Mouse (Mus musculus): ENCODE measurements around the gene Sphk2. TPM values are rescaled to one million over a fixed set of nuclear protein-coding genes. Genes with fewer than 3 reads are reported as not detected.
A peak's percentile ranks its signal among the peaks of the same experiment; 100 is the strongest.

Sphk2 gene
- polyA plus RNA-seq, 1 experiment from 2014 or later: 13.9 TPM

- H3K27me3 ChIP-seq (ENCODE audit: control insufficient read depth, insufficient read depth, low read depth, low read length): no peaks in the 10 kb centered on the region
- H3K4me2 ChIP-seq (ENCODE audit: low read depth, low read length): peak overlapping the region; percentile 96
- peak overlapping the region; percentile 72 for H3K27ac ChIP-seq (ENCODE audit: low read length)
- H3K9me3 ChIP-seq (replicated peaks; ENCODE audit: control insufficient read depth, low read length): no peaks in the 10 kb centered on the region
- peaks cover 35% of the 10 kb centered on the region for H3K36me3 ChIP-seq (ENCODE audit: control insufficient read depth, insufficient read depth)
- peak overlapping the region; percentile 83 for H3K9ac ChIP-seq (ENCODE audit: low read depth, low read length)
- peaks cover 60% of the 10 kb centered on the region for H3K4me1 ChIP-seq (ENCODE audit: control insufficient read depth, low read depth, low read length)
- ATAC-seq (ENCODE audit: low read depth): no peak
- H3K4me3 ChIP-seq (ENCODE audit: low read depth, low read length): peak overlapping the region; percentile 87
- 45% methylated on average over 19 of the region's 19 CpGs for WGBS (ENCODE audit: insufficient replicate concordance)
Observed at GRCm38 (mm10) chr7:45715741-45716459, 1.9 kb downstream of the Sphk2 start.

DNA sequence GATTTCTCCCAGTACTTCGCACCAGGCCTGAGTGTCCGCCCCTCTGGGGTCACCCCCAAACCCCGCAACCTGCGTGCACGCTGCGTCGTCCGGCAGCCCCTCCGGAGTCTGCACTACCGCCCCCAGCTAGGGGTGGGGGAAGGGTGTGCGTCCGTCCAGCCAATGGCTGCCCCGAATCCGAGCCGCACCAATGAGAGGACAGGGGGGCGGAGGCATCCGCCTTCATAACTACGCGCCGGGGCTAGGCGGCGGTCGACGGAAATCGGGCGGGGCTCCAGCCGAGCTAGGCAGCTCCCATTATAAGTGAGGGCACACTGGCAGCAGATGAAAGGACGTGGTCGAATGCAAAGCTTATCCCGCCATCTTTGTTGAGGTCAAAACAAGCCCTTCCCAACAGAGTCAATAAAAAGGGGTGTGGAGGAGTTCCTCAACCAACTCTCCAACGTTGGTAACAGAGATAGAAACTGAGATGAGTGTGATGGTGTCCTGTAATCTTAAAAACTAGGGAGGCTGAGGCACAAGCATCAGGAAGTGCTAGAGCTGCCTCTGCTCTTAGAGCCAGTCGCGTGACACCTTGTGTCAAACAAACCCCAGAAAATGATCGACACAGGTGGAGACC lies 2.6 kb downstream of the Sphk2 start, which contains the start of gene Rpl18:
Rpl18 (plus strand) TSS at position 368 of the 619 bp plus-strand sequence.
- peak within 1 kb of the TSS; percentile 87 for H3K4me3 ChIP-seq (ENCODE audit: low read depth, low read length)
- H3K27ac ChIP-seq (ENCODE audit: low read length): peak within 1 kb of the TSS; percentile 72
- peak; percentile 89 for ATAC-seq (ENCODE audit: low read depth)
- H3K4me1 ChIP-seq (ENCODE audit: control insufficient read depth, low read depth, low read length): peaks cover 58% of the 10 kb centered on the region
- peaks cover 28% of the 10 kb centered on the region for H3K36me3 ChIP-seq (ENCODE audit: control insufficient read depth, insufficient read depth)
- H3K27me3 ChIP-seq (ENCODE audit: control insufficient read depth, insufficient read depth, low read depth, low read length): no peaks in the 10 kb centered on the region
- WGBS (ENCODE audit: insufficient replicate concordance): 6% methylated on average over 32 of the region's 34 CpGs
- H3K4me2 ChIP-seq (ENCODE audit: low read depth, low read length): peak within 1 kb of the TSS; percentile 96
- H3K9me3 ChIP-seq (replicated peaks; ENCODE audit: control insufficient read depth, low read length): no peaks in the 10 kb centered on the region
- peak within 1 kb of the TSS; percentile 83 for H3K9ac ChIP-seq (ENCODE audit: low read depth, low read length)

DNA sequence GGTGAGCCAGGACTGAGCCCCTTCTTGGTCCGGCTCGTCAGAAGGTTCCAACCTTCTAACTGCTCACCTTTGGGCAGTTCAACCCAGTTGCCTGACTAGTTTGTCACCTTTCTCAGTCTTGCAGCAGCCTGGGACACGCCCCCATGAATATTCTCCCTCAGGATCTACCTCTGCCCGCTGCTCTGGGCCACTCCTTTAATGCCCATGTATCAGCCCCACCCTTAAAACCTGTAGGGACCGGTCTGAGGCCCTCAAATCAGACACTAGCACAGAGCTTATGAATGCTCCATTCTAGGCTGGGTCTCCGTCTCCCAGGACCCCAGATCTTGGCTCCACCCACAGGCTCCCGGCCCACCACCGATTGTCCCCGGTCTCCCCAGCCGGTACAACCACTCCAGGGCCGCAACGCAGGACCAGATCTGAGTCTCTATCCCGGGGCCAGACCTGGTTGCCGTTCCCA lies 3.1 kb downstream of the Sphk2 start:
- peak overlapping the region; percentile 87 for H3K4me3 ChIP-seq (ENCODE audit: low read depth, low read length)
- peaks cover 54% of the 10 kb centered on the region for H3K4me1 ChIP-seq (ENCODE audit: control insufficient read depth, low read depth, low read length)
- peak overlapping the region; percentile 70 for H3K27ac ChIP-seq (ENCODE audit: low read length)
- 8% methylated on average over 14 of the region's 14 CpGs for WGBS (ENCODE audit: insufficient replicate concordance)
- H3K4me2 ChIP-seq (ENCODE audit: low read depth, low read length): peak overlapping the region; percentile 96
- peak; percentile 33 for ATAC-seq (ENCODE audit: low read depth)
- H3K9ac ChIP-seq (ENCODE audit: low read depth, low read length): peak overlapping the region; percentile 74
- H3K27me3 ChIP-seq (ENCODE audit: control insufficient read depth, insufficient read depth, low read depth, low read length): no peaks in the 10 kb centered on the region
- H3K9me3 ChIP-seq (replicated peaks; ENCODE audit: control insufficient read depth, low read length): no peaks in the 10 kb centered on the region
- peaks cover 24% of the 10 kb centered on the region for H3K36me3 ChIP-seq (ENCODE audit: control insufficient read depth, insufficient read depth)

GRCm38 (mm10) chr7:45713881-45714520 lies 3.8 kb downstream of the Sphk2 start:
- no peak for ATAC-seq (ENCODE audit: low read depth)
- peaks cover 19% of the 10 kb centered on the region for H3K36me3 ChIP-seq (ENCODE audit: control insufficient read depth, insufficient read depth)
- peaks cover 47% of the 10 kb centered on the region for H3K4me1 ChIP-seq (ENCODE audit: control insufficient read depth, low read depth, low read length)
- H3K9ac ChIP-seq (ENCODE audit: low read depth, low read length): peak overlapping the region; percentile 74
- H3K4me2 ChIP-seq (ENCODE audit: low read depth, low read length): peak overlapping the region; percentile 96
- H3K9me3 ChIP-seq (replicated peaks; ENCODE audit: control insufficient read depth, low read length): no peaks in the 10 kb centered on the region
- H3K27me3 ChIP-seq (ENCODE audit: control insufficient read depth, insufficient read depth, low read depth, low read length): no peaks in the 10 kb centered on the region
- peak overlapping the region; percentile 70 for H3K27ac ChIP-seq (ENCODE audit: low read length)
- 73% methylated on average over 6 of the region's 6 CpGs for WGBS (ENCODE audit: insufficient replicate concordance)
- H3K4me3 ChIP-seq (ENCODE audit: low read depth, low read length): peak overlapping the region; percentile 87

DNA sequence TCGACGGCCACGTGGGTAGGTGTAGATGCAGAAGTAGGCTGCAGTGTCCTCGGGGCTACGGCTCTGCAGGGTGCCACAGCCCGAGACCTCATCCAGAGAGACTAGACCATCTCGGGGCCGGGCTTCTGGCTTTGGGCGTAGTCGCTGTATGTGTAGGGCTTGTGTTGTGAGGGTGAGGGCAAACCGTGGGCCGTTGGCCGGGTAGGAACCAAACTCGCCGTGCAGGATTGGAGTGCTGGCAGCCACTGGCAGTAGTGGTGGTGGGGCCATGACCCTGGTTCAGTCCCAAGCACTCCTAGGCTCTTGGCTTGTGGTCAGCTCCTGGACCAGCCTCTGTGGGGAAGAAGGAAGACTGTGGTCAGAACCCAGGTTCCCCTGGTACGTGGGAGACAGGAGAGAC lies 4.4 kb downstream of the Sphk2 start:
- ATAC-seq (ENCODE audit: low read depth): no peak
- no peak overlapping the region for H3K4me3 ChIP-seq (ENCODE audit: low read depth, low read length)
- H3K9me3 ChIP-seq (replicated peaks; ENCODE audit: control insufficient read depth, low read length): no peaks in the 10 kb centered on the region
- peaks cover 19% of the 10 kb centered on the region for H3K36me3 ChIP-seq (ENCODE audit: control insufficient read depth, insufficient read depth)
- H3K4me2 ChIP-seq (ENCODE audit: low read depth, low read length): no peak overlapping the region
- peaks cover 48% of the 10 kb centered on the region for H3K4me1 ChIP-seq (ENCODE audit: control insufficient read depth, low read depth, low read length)
- 85% methylated on average over 16 of the region's 16 CpGs for WGBS (ENCODE audit: insufficient replicate concordance)
- no peak overlapping the region for H3K9ac ChIP-seq (ENCODE audit: low read depth, low read length)
- peak overlapping the region; percentile 70 for H3K27ac ChIP-seq (ENCODE audit: low read length)
- no peaks in the 10 kb centered on the region for H3K27me3 ChIP-seq (ENCODE audit: control insufficient read depth, insufficient read depth, low read depth, low read length)

DNA sequence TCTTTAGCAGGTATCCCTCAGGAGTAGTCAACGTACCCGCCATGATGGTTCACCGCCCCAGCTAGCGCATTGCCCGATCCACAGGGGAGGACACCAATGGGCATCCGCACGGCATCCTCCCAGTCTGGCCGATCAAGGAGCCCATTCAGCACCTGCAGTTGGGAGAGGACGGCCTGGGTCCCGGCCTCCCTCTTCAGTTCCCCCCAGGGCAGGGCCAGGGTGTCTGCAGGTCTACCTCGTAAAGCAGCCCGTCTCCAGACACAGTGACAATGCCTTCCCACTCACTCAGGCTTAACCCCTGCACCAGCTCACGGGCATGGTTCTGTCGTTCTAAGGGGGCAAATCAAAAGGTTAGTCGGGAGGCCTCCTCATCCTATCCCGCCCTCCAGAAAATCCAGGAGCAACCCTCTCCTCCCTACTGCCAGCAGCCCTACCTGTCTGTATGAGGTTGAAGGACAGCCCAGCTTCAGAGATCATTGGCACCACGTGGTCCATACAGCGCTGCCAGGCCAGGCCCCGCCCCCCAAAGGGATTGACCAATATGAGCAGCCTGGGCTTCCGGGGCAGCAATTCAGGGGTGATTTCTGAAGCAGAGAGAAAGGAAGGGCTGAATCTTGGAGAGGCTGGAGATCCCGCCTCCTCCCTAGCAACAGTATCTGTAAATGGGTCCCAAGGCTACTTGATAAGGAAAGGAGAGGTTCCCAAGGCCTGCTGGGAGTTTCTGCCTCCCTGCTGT lies 5.6 kb downstream of the Sphk2 start:
- ATAC-seq (ENCODE audit: low read depth): no peak
- Histone ChIP-seq H3K4me2 (ENCODE audit: low read depth, low read length) (no peak overlapping the region), H3K4me3 (ENCODE audit: low read depth, low read length) (no peak overlapping the region), H3K36me3 (ENCODE audit: control insufficient read depth, insufficient read depth) (peaks cover 19% of the 10 kb centered on the region), H3K27ac (ENCODE audit: low read length) (no peak overlapping the region), H3K9me3 (replicated peaks; ENCODE audit: control insufficient read depth, low read length) (no peaks in the 10 kb centered on the region), H3K27me3 (ENCODE audit: control insufficient read depth, insufficient read depth, low read depth, low read length) (no peaks in the 10 kb centered on the region), H3K9ac (ENCODE audit: low read depth, low read length) (no peak overlapping the region), H3K4me1 (ENCODE audit: control insufficient read depth, low read depth, low read length) (peaks cover 60% of the 10 kb centered on the region)
- WGBS (ENCODE audit: insufficient replicate concordance): 81% methylated on average over 21 of the region's 21 CpGs

- Histone ChIP-seq H3K36me3 (ENCODE audit: control insufficient read depth, insufficient read depth) (peaks cover 19% of the 10 kb centered on the region), H3K4me3 (ENCODE audit: low read depth, low read length) (no peak overlapping the region), H3K27ac (ENCODE audit: low read length) (no peak overlapping the region), H3K27me3 (ENCODE audit: control insufficient read depth, insufficient read depth, low read depth, low read length) (no peaks in the 10 kb centered on the region), H3K4me1 (ENCODE audit: control insufficient read depth, low read depth, low read length) (peaks cover 60% of the 10 kb centered on the region), H3K9ac (ENCODE audit: low read depth, low read length) (no peak overlapping the region), H3K9me3 (replicated peaks; ENCODE audit: control insufficient read depth, low read length) (no peaks in the 10 kb centered on the region), H3K4me2 (ENCODE audit: low read depth, low read length) (no peak overlapping the region)
- ATAC-seq (ENCODE audit: low read depth): no peak
- 82% methylated on average over 24 of the region's 24 CpGs for WGBS (ENCODE audit: insufficient replicate concordance)
Observed at GRCm38 (mm10) chr7:45711316-45712021, 6.3 kb downstream of the Sphk2 start.

DNA sequence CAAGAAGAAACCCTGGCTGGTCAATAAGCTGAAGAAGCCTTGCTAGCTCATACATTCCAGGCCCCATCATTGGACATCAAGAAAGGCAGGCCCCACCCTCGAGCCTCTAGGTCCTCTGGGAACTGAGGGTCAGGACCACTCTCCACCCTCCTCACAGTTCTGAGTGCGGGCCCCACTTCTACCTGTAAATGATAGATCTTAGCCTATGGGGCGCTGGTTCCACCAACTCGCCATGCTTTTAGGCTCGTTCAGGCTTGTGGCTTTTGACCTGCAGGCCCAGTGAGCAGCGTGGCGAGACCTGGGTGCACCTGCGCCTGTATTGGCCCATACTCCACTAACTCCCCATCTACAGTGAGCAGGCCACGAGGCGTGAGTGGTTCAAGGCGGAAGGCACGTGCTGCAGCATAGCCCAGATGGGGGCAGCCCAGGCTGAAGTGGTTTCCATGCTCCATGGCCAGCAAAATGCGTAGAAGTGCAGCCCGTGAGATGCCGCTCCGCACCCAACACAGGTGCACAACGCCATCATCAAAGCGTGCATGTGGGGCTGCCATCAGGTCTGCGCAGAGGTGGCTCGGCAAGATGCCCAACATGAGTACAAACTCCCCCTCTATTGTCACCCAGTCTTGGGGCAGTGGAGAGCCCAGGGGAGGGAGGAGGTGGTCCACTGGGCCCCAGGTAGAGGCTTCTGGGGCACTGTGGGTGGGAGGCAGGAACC lies 7.2 kb downstream of the Sphk2 start:
- Histone ChIP-seq H3K9ac (ENCODE audit: low read depth, low read length) (no peak overlapping the region), H3K4me1 (ENCODE audit: control insufficient read depth, low read depth, low read length) (peaks cover 60% of the 10 kb centered on the region), H3K27ac (ENCODE audit: low read length) (no peak overlapping the region)

More for the DNA sequence above, 7.2 kb downstream of the Sphk2 start:
- no peak overlapping the region for H3K4me2 ChIP-seq (ENCODE audit: low read depth, low read length)
- no peak overlapping the region for H3K4me3 ChIP-seq (ENCODE audit: low read depth, low read length)
- no peaks in the 10 kb centered on the region for H3K9me3 ChIP-seq (replicated peaks; ENCODE audit: control insufficient read depth, low read length)
- peaks cover 19% of the 10 kb centered on the region for H3K36me3 ChIP-seq (ENCODE audit: control insufficient read depth, insufficient read depth)
- 85% methylated on average over 20 of the region's 20 CpGs for WGBS (ENCODE audit: insufficient replicate concordance)
- no peaks in the 10 kb centered on the region for H3K27me3 ChIP-seq (ENCODE audit: control insufficient read depth, insufficient read depth, low read depth, low read length)
- no peak for ATAC-seq (ENCODE audit: low read depth)

All from liver, embryonic 16.5 days (tissue).